Mouse (Mus musculus) heart, postnatal 36 days (tissue): ENCODE measurements around the gene Cluap1. TPM values are rescaled to one million over a fixed set of nuclear protein-coding genes. Genes with fewer than 3 reads are reported as not detected.
"Not testable (repeated sequence)": the region's sequence is repeated elsewhere in the genome, so short reads cannot be mapped to it uniquely, and the experiment has no call there.

Source experiments
- DNase-seq, 2 experiments: peaks; one replicate each; pipeline ENCODE4 v3.0.0; 2021 to 2022
- intact Hi-C: fragments of 180-260 bp; cut with DNase I; formaldehyde crosslinking; loops from one replicate; pipeline ENCODE4 v1.15.1; 2025
- microRNA-seq, 2 experiments: library from miRNA; unstranded; fragments of <30 nt; microRNA quantifications; one replicate each; pipeline ENCODE4 v1.2.0; 2021; ENCODE audit warnings: borderline number of aligned reads in 2 of 2
- total RNA-seq, 2 experiments: library from RNA; stranded (reverse); gene quantifications; 2 replicates each; pipeline ENCODE4 v1.2.3; 2021

Gene Cluap1
- total RNA-seq, 2 experiments from 2014 or later = 10.5 to 11.6 TPM

DNA sequence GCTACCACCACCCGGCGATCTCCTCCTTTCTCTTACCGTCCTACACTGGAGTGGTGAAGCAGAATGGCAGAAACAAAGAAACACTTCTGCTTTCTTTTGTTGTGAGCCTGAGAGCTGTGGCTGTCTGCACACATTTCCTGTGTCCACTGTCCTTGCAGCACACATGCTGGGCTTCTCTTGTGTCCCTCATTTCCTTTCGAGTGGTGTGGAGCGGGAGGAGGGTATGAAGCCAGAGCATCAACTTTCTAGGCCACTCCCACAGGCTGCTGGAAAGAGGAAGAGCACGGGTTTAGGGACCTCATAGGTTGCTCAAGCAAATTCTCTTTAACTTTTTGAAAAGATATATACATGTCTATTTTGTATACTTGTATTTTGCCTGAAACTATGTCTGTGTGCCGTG is 20.6 kb downstream of the Cluap1 start:
- intact Hi-C loops = no loop called here
- DNase-seq = no peak

DNA sequence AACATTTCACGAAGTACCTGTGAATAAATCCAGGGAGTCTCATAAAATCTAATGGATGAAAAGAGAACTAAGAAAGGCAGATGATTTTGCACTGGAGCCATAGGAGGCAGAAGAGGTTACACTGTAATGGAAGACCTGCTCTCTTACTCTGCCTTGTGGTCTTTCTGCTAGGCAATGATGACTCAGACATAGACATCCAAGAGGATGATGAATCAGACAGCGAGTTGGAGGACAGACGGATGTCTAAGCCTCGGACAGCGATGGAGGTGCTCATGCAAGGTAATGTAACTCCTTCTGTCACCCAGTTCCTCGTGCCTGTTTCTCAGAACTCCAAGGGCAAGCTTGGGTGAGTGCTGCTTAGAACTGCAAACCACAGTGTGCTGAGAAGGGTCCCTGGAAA is 24.9 kb downstream of the Cluap1 start:
- no peak for DNase-seq
- intact Hi-C loops = no loop called here

DNA sequence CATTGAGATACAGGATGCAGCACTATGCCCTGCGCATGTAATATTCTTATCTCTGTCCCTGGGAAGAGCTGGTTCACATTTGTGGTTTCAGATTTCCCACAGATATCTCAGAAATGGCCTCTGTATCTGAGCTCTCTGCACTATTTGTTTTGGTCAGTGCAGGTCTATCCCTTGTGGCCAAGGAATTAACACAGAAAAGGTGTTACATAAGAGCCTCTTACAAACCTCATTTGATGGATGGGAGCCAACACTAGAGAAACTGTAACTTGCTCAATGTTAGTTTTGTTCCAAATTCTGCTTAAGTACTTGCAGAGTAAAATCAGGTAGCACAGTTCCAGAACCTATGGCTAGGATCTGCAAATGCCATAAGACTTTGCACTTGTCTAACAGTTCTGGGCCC is 25.5 kb downstream of the Cluap1 start:
- intact Hi-C loops = no loop called here
- DNase-seq = no peak

DNA sequence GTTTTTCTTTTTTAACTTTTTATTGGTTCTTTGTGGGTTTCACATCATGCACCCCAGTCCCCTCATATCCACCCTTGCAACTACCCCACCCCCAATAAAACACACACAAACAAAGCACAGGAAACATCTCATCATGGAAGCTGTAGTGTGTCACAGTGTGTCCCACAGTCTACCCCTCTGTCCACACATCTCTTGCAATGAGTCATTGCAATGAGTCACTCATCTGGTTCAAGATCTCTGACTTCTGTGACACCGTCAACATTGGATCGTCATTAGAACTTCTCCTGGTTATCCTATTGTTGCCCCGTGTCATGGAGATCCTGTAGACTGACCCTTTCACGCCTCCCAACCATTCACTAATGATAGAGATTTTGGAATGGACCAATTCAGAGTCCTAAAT is 26.1 kb downstream of the Cluap1 start:
- intact Hi-C loops = no loop called here
- DNase-seq = no peak

DNA sequence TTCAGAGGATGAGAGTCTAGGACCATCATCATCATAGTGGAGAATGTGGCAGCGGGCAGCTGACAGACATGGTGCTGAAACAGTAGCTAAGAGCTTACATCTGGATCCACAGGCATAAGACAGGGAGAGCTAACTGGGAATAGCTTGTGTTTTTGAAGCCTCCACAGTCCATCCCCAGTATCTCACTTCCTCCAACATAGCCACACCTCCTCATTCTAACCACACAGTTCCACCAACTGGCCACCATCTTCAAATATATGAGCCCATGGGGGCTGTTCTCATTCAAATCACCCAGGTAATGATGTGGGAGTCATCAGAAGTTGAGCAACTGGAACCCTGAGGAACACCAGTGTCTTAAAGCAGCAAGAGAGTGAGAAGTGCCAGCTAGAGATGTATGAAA is 42.5 kb downstream of the Cluap1 start:
- DNase-seq = no peak
- intact Hi-C loops = no loop called here

DNA sequence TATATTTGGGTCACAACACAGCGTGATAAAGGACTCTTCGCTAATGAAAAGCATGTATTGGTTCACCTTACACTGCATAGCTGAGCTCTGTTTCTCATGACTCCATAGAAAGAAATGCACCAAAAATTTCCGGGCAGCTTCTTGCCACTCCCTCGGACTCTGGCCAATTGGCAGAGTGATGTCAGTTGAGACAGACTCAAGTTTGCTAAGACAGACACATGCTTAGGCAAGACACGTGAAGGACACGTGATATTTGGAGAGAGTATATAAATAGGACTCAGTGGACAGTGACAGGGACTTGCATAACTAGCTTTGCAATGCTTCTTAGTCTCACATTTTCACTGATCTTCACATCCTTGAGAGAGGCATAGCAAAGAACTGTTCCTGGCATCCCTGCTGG is 47.8 kb downstream of the Cluap1 start:
- DNase-seq = peak; percentile 18 to 24
- intact Hi-C loops = no loop called here

DNA sequence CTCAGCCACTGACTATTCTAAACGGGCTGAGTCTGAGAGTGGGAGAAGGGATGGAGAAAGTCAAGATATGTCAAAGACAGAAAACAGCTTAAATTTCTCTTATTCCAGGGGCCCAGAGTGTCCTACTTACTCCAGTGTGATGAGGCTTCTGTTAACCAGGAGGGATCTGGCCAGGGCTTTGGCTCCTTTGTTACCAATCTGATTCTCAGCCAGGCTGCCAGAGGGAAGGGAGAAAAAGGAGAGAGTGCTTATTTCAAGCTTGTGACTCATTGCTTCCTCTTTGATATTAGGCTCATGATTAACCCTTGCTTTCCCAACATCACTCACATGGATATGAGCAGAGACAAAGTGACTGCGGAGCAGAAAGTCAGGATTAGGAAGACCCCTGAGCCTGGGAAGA is 50.7 kb downstream of the Cluap1 start:
- intact Hi-C loops = no loop called here
- DNase-seq = peak in 1 of 2 experiments; percentile 33

DNA sequence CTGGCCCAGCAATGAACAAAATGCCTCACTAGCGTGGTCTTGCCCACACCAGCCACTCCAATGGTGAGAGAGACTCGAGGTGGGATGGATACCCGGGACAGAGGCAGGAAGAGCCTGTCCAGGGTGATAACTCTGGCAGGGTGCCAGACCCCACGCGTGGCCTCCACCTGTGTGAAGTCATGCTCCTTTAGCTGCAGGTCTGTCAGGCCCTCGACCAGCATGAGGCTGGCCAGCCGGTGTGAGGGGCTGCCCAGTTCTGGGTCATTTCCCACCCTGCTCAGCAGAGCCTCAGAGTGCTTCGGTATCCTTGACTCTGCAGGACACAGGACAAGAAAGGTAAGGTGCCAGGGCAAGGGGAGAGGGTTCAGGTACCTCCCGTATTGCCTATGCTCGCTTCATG is 56.4 kb downstream of the Cluap1 start:
- intact Hi-C loops = no loop called here
- DNase-seq = no peak

DNA sequence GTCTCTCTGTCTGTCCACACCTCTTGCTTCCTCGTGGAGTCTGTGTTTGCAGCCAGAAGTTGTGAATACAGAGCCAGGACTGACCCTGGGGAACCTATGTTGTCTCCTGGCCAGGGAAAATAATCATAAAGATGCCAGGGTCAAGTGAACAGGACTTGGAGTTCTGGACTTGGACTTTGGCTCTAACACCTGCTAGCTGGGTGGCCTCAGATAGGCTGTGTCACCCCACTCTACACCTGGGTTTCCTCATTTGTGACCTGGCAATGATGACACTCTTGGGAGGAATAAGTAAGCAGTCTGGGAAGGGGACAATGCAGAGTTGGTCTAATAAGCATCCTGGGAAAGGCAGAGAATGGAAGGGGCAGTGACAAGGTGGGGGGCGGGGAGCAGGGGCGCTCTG is 56.9 kb downstream of the Cluap1 start:
- no peak for DNase-seq
- intact Hi-C loops = no loop called here

DNA sequence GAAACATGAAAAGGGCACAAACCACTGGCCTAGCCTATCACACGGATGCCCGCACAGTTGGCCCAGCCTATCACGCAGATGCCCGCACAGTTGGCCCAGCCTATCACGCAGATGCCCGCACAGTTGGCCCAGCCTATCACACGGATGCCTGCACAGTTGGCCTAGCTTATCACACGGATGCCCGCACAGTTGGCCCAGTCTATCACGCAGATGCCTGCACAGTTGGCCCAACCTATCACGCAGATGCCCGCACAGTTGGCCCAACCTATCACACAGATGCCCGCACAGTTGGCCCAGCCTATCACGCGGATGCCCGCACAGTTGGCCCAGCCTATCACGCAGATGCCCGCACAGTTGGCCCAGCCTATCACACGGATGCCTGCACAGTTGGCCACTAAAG is 65.9 kb downstream of the Cluap1 start:
- DNase-seq, intact Hi-C loops: not testable (repeated sequence)

DNA sequence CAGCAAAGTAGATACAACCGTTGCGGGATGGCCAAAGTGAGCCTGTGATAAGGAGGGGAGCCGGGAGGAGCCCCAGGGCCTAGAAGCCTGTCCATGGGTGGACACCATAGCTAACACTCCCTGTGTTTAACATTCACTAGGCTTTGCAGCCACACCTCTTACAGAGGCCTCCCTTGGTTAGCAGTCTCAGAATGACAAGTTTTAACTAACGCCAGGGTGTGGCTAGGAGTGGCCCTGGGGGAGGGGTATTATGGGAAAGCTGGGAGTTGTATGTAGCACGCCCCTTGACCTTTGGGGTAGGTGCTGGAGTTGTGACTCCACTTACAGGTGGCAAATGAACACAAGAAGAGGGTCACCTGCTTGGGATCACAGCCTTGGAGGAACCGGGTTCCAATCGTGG is 67.1 kb downstream of the Cluap1 start:
- no peak for DNase-seq
- intact Hi-C loops = no loop called here

DNA sequence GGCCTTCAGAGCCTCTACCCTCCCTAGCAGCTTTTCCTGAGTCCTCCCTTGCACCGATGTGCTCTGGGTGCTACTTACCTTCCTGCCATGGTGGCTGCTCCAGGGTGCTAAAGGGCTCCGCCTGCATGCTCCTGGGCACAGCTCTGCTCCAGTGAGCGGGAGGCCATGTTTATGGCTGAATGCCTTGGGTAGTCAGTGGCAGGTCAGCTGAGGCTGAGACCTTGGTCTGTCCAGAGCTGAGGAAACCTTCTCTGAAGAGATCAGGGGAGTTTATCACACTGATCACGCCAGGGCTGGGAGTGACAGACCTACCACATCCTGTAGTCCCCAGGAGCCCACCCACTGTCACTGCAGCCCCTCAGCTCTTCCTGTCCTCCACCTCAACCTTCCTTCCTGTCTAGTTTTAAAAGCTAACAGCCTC is 67.7 kb downstream of the Cluap1 start, which contains the start of gene Nlrc3:
Nlrc3 (minus strand) TSS at position 382 of the 421 bp plus-strand sequence.
- no peak for DNase-seq
- intact Hi-C loops = no loop called here

DNA sequence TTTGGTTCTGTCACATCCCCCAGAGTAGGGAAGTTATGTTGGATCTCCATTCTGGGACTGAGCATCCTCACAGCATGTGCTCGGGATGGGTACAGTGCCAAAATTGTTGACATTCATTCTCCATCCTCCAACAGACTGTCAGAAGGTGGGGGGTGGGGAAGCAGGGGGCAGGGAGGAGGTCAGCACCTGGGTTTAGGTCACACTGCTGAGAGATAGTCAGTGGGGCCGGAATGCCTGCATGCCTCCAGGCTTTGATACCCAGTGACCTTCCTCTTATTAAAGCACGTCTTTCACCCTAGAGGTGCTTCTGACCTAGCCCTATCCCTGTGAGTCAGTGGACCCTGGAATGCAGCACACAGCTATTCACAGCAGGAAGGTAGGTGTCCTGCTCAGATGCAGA is 68.1 kb downstream of the Cluap1 start:
- DNase-seq = no peak
- intact Hi-C loops = no loop called here

DNA sequence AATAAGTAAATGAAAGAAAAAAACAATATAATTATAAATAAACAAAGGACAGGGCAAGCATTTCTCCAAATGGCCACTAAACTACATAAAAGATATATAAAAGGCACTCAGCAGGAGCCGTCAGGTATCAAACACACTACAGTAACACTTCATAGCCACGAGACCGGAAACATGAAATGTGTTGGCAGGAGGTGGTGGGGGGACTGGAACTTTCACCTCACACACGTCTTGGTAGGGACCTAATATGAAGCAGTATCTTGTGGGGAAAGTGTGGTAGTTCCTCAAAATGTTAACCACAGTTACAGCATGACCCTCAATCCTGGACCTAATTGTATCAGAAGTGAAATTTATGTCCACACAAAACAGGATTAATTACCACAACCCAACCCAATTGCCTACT is 73.6 kb downstream of the Cluap1 start:
- DNase-seq = no peak
- intact Hi-C loops = no loop called here

DNA sequence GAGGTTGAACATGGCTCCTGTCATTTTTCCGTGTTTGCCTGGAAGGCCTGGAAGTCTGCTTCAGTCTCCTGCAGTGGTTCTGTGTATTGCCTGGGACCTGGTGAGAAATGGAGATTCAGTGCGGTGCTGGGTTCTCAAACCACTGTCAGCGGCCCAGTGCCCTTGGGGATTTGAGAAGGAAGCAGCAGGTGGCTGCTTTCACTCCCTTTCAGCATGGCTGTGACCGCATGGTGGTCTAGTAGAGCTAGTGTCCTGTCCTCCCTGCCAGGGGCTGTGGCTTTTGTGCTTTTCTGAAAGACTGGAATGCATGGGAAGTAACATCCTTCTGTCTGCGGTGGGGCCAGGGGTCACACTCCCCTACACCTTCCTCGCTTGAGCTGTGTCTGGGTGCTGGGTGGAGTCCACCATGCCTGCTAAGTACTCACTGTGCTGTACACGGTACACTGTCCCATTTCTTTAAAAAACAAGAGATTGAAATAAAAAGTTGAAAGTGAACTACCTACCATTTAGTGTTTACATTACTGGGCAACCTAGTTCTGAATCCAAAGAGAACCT is 74.6 kb downstream of the Cluap1 start:
- intact Hi-C loops = no loop called here
- DNase-seq = no peak

DNA sequence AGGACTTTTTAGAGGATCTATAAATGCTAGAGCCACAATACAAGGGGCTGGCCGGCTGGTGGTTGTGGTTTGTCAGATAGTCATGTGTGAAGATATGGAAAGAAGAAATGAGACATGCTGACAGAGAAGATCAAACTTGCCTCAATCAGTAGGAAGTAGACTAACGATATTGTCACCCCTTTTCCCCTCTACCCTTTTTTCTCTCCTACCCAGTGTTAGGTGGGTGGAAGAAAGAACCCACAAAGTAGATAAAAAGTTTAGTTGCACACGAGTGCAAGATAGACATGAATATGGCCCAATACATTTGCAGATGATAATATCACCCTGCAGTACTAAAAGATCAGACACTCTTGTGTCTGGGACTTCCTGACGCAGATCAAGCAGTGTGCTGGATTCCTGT is 79.8 kb downstream of the Cluap1 start:
- no peak for DNase-seq
- intact Hi-C loops = no loop called here

Small RNA genes within 50 kb of the gene (microRNA-seq; reads per million reads assigned to microRNA genes)
- gene Gm23493 = 0 reads per million in 2 experiments

Other genes with a start within 250 kb of the Cluap1 start
- not detected for gene Mefv, start 190.7 kb upstream of the Cluap1 start, total RNA-seq
- gene Zfp263, start 164.7 kb upstream of the Cluap1 start, total RNA-seq = 1 to 10 TPM; 8.2 to 8.5 TPM
- gene Olfr15, start 77.9 kb upstream of the Cluap1 start, total RNA-seq = not detected
- gene Zfp174, start 61.5 kb upstream of the Cluap1 start, total RNA-seq = 1 to 10 TPM; 1.4 to 1.6 TPM
- 10 to 100 TPM; 50.1 to 53.6 TPM for gene Naa60, start 36.4 kb upstream of the Cluap1 start, total RNA-seq
- 10 to 100 TPM; 11.1 to 11.8 TPM for gene Zfp597, start 24.2 kb upstream of the Cluap1 start, total RNA-seq
- under 1 TPM in 1 of 2 experiments, not detected in 1; 0.60 TPM for gene Gm20695, start 24.2 kb upstream of the Cluap1 start, total RNA-seq
- gene 1700037C18Rik, start 112 bp upstream of the Cluap1 start, total RNA-seq = 1 to 10 TPM; 2.7 to 6.9 TPM
- 1 to 10 TPM; 1.0 to 1.1 TPM for gene Nlrc3, start 67.8 kb downstream of the Cluap1 start, total RNA-seq
- gene Slx4, start 95.0 kb downstream of the Cluap1 start, total RNA-seq = 1 to 10 TPM; 7.0 to 7.1 TPM
- gene Dnase1, start 128.1 kb downstream of the Cluap1 start, total RNA-seq = not detected
- gene Trap1, start 169.0 kb downstream of the Cluap1 start, total RNA-seq = 100 to 1,000 TPM; 155 TPM